Mouse (Mus musculus) ES-Bruce4 (cell line): ENCODE measurements at regions not wholly inside any gene's neighbourhood (a gene's known extent, or its start where the extent isn't known, plus 50 kb on each side); places are given as distances from the start of the nearest gene placed in this dataset.

Experiments used
- CTCF ChIP-seq: IDR thresholded peaks from one replicate; pipeline ENCODE4 v1.8.1; 2011; ENCODE audit warnings: low read depth, low read length
- EP300 ChIP-seq: IDR thresholded peaks from 2 replicates; pipeline ENCODE4 v1.6.1; 2011; ENCODE audit warnings: low read depth, low read length; ENCODE audit not compliant: insufficient read depth
- POLR2A ChIP-seq: IDR thresholded peaks from one replicate; pipeline ENCODE4 v1.8.1; 2011; ENCODE audit warnings: low read length; ENCODE audit not compliant: insufficient read depth

- TF ChIP-seq POLR2A (no peak), CTCF (no peak), EP300 (no peak)
Observed at GRCm38 (mm10) chr3:8143016-8143415, 1466.9 kb downstream of the Zfp704 start.
